Mouse (Mus musculus) embryo, embryonic 11 days (tissue): ENCODE results near the gene Gm3642.
"Not testable (repeated sequence)": the region's sequence is repeated elsewhere in the genome, so short reads cannot be mapped to it uniquely, and the experiment has no call there.

Experiments used
- DNase-seq: peaks from one replicate; pipeline ENCODE4 v3.0.0-alpha.2; 2015

Gm3642 gene

GRCm38 (mm10) chr14:6840211-6840610 is at the start of gene Gm3642:
TSS of gene Gm3642 (minus strand) at chr14:6840311.
- DNase-seq, result not testable (repeated sequence)

- peak; percentile 4 for DNase-seq
These were observed 49.5 kb upstream of the Gm3642 start, which contains the start of gene Gm3667 for GRCm38 (mm10) chr14:6889521-6890012. TSS of gene Gm3667 (minus strand) at chr14:6889962.

GRCm38 (mm10) chr14:6888811-6889210 is 48.7 kb upstream of the Gm3642 start:
- not testable (repeated sequence) for DNase-seq

- not testable (repeated sequence) for DNase-seq
These were observed 16.8 kb downstream of the Gm3642 start for GRCm38 (mm10) chr14:6823297-6823696.
